Mouse (Mus musculus) layer of hippocampus, postnatal 36 days (tissue): ENCODE results near the gene Eif4g3. TPM values are rescaled to one million over a fixed set of nuclear protein-coding genes. Genes with fewer than 3 reads are reported as not detected.
"Not testable (repeated sequence)": the region's sequence is repeated elsewhere in the genome, so short reads cannot be mapped to it uniquely, and the experiment has no call there.

Experiments
- DNase-seq, 2 experiments: peaks; one replicate each; pipeline ENCODE4 v3.0.0; 2022
- total RNA-seq, 2 experiments: library from RNA; stranded (reverse); gene quantifications; 2 replicates each; pipeline ENCODE4 v1.2.3; 2021

The Eif4g3 gene
- 100 to 1,000 TPM; 142 to 157 TPM for total RNA-seq

- no peak for DNase-seq
Observed at GRCm38 (mm10) chr4:137992890-137993289, at the start of gene Eif4g3. Gene Eif4g3, plus strand, starts transcription at chr4:137993022.

- DNase-seq: no peak
Observed at GRCm38 (mm10) chr4:137943540-137943939, 49.3 kb upstream of the Eif4g3 start.

- DNase-seq: no peak
Observed at GRCm38 (mm10) chr4:137945376-137945775, 47.4 kb upstream of the Eif4g3 start.

GRCm38 (mm10) chr4:137946419-137946818 is 46.4 kb upstream of the Eif4g3 start:
- no peak for DNase-seq

- peak; percentile 51 to 68 for DNase-seq
Observed at GRCm38 (mm10) chr4:137952840-137953239, 40.0 kb upstream of the Eif4g3 start.

DNA sequence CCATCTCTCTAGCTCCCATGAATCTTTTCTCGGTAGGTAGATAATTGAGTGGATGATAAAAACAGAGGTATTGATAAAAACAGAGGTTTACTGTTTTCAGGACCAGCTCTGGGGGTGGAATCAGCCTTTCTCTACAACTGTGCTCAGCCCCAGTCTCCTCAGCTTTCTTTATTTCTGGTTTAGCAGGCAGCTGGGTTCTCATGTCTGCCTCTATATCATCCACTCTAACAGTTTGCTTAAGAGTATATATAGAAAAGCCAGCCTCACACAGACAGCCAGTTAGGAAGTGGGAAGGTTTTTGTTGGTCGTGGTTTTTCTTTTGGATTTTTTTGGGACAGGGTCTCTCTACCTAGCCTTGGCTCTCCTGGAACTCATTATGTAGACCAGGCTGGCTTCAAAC is 38.6 kb upstream of the Eif4g3 start:
- no peak for DNase-seq

GRCm38 (mm10) chr4:137954926-137955396 is 37.9 kb upstream of the Eif4g3 start:
- no peak for DNase-seq

DNA sequence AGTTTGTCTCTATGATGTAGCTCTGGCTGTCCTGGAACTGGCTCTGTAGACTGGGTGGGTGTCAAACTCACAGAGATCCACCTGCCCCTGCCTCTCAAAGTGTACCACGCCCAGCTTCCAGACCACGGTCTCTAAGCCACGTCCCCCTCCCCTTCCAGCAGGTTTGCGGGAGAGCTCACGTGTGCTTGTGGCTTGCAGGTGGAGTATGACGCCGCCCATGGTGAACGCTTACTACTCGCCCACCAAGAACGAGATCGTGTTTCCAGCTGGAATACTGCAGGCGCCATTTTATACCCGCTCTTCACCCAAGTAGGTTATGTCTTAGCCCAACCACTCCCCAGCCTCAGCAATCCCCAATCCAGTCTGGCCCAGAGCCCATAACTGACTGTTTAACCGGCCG is 36.6 kb upstream of the Eif4g3 start:
- DNase-seq: no peak

GRCm38 (mm10) chr4:137959889-137960665 is 32.7 kb upstream of the Eif4g3 start:
- no peak for DNase-seq

DNA sequence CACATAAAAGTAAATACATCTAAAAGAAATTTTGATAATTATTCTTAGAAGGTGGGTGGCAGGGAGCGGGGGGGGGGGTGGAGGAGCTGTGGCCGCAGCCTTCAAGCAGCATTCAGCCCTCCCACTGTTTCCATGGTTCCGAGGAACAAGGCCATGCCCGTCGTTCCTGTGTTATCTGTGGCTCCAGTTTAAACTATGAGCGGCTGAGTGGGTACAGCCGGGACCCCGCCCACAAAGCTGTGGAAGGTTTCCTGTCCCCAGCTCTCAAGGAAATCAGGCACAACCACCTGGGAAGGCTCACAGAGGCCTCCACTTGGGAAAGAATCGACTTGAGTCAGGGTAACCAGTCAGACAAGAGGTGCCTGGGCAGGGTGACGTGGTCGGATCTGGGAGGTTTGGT is 32.1 kb upstream of the Eif4g3 start:
- DNase-seq: no peak

DNA sequence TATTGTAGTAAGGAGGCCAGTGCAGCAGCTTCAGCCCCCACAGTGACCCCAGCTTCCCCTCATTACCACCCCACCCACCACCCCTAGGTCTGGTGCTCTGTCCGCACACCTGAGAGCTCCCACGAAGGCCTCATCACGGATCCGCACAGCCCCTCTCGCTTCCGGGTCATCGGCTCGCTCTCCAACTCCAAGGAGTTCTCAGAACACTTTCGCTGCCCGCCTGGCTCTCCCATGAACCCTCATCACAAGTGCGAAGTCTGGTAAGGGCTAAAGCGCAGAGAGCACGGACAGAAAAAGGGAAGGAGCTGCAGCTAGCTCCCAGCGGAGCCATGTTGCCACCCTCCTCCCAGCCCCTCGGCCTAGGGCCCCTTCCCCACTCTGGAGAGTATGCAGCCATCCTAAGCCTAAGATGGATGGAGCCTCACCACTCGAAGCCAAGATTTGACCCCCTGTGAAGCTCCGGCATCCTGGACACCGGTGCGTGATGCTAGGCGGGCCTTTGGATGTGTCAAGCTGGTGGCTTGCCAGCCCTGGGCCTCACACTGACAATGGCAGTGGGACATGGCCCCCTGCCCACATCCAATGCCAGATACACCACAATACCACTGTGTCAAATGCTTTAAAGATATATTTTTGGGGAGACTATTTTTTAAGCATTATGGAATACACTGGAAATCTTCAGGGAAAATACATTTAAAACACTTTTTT is 30.0 kb upstream of the Eif4g3 start:
- DNase-seq: no peak

DNA sequence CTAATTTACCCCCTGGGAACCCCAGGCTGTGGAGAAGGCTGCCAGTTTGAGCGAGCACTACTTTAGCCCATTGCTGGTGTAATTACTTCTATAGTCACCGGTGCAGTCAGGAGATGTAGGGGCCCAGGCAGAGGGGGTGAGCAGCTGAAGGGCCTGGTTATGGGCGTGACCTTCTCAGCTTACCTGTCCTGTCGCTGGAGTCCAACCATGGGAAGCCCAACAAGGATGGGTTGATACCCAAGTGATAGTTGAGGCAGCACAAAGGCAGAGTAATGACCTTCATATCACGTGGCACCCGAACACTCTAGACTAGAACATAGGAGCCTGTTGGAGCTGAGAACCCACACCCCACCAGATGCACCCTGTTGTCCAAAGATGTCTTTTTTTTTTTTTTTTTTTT is 29.4 kb upstream of the Eif4g3 start:
- DNase-seq: no peak

DNA sequence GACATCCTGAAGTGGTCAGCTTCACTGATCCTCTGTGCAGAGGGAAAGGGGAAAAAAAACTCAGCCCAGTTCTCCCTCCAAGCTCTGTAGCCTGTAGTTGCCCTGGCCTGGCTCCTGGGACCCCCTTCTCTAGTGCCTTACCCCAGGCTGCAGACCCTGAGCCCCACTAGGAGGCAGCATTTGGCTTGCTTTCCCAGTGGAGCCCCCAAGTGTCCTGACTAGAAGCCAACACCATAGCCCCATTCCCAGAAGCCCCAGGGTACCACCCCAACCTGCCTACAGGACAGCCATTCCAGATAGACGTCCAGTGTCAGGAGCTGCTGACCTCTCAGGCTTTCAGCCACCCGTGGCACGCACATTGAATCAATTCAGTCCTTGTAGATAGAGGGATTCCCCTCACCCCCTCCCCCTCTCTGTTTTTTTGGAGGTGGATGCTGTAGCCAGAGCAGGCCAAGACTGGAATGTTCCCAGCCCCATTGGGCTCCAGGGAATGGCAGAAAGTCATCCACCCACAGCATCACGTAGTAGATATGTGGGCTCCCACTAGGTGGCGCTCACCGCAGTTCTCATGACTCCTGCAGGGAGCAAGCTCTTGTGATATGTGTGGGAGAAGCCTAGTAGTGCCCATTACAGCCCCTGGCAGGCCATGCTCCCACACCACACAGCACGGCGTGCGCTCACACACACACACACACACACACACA is 28.8 kb upstream of the Eif4g3 start:
- DNase-seq: peak; percentile 68 to 76

- no peak for DNase-seq
Observed at GRCm38 (mm10) chr4:137964585-137964930, 28.3 kb upstream of the Eif4g3 start.

- DNase-seq: peak; percentile 57 to 65
Observed at GRCm38 (mm10) chr4:137968203-137968602, 24.6 kb upstream of the Eif4g3 start.

DNA sequence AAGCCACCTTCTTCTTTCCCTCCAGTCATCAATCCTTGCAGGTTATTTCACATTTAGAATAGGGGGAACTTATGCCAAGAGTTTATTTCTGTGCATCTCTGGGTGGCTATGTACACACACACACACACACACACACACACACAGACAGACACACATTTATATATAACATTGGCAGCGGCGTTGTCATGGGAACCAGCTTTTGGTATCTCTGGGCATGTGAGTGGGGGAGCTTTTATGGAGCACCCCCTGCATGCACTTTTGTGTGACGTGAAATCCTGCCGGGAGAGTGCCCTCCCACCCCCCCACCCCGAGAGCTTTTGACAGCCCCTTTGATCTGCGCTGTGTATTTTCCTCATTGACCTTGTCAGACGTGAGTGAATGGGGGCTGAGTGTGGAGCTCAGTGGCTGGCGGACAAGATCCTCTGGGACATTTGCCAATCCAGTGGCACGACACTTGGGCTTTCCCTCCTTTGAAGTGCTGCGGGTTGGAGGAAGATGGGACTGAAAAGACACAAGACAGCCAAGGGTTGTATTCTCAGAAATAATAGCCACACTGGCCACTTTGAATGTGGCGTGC is 22.1 kb upstream of the Eif4g3 start:
- DNase-seq: not testable (repeated sequence)

- DNase-seq: not testable (repeated sequence)
Observed at GRCm38 (mm10) chr4:137974856-137975432, 17.9 kb upstream of the Eif4g3 start.

DNA sequence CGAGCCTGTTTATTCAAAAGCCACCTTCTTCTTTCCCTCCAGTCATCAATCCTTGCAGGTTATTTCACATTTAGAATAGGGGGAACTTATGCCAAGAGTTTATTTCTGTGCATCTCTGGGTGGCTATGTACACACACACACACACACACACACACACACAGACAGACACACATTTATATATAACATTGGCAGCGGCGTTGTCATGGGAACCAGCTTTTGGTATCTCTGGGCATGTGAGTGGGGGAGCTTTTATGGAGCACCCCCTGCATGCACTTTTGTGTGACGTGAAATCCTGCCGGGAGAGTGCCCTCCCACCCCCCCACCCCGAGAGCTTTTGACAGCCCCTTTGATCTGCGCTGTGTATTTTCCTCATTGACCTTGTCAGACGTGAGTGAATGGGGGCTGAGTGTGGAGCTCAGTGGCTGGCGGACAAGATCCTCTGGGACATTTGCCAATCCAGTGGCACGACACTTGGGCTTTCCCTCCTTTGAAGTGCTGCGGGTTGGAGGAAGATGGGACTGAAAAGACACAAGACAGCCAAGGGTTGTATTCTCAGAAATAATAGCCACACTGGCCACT is 13.7 kb upstream of the Eif4g3 start:
- not testable (repeated sequence) for DNase-seq

GRCm38 (mm10) chr4:137982869-137983268 is 10.0 kb upstream of the Eif4g3 start:
- no peak for DNase-seq

- DNase-seq: no peak
Observed at GRCm38 (mm10) chr4:137984212-137984611, 8.6 kb upstream of the Eif4g3 start.

DNA sequence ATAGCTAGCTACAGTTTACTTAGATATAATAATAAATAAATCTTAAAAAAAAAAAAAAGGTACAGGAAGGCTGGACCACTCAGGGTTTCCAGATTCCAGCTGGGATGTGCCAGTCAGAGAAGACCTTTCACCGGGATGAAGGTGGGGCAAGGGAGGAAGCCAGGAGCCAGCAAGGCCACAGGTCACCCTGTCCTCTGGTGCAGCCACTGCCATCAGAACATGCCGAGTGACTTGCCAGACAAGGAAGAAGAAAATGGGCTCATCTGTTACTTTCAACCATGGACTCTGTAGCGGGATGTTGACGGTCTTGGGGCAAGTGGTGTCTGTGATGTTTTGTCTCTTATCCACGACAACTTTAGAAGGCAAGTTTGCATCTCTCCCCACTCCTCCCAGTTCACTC is 8.1 kb upstream of the Eif4g3 start:
- DNase-seq: no peak

GRCm38 (mm10) chr4:137989426-137989825 is 3.4 kb upstream of the Eif4g3 start:
- no peak for DNase-seq
